Mouse (Mus musculus) CD8-positive naive resting alpha-beta T cell, adult 2 months (primary cell): ENCODE measurements around the gene Fgd3.

Experiments
- DNase-seq, 2 experiments: peaks; one replicate each; pipeline ENCODE4 v3.0.0; 2022; ENCODE audit warnings: low read depth in 2 of 2, low spot score in 2 of 2

The Fgd3 gene

DNA sequence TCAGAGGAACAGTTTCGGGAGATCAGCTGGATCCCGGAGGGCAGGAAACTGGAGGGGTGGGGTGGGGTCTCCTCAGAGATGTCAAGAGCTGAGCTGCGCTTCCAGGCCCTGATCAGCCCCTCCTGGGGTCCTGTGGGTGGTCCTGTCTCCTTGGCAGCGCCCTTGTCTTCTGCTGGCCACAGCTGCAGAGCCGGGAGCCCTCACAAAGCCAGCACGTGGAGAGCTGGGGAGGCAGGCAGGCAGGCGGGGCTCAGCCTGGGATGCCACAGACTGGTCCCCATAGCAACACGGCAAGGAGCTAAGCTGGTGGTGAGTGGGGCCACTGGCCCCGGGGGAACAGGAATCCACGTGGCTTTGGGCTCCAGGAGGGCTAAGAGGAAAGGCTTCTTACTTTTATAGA lies at the start of gene Fgd3:
Gene Fgd3, minus strand, starts transcription at position 272 of the 400 bp plus-strand sequence.
- no peak for DNase-seq

DNA sequence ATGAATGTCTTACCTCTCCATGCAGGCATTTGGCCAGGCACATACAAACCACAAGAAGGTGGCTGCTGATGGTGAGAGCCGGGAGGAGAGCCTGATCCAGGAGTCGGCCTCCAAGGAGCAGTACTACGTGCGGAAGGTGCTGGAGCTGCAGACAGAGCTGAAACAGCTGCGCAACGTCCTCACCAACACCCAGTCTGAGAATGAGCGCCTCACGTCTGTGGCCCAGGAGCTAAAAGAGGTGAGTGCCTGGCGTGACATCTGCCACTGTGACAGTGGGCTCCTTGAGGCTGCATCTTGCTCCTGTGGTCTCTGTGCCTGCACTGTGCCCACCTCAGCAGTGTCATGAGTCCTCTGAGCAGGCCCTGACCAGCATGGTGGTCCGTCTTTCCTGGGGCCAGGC lies 49.3 kb upstream of the Fgd3 start:
- DNase-seq = no peak

DNA sequence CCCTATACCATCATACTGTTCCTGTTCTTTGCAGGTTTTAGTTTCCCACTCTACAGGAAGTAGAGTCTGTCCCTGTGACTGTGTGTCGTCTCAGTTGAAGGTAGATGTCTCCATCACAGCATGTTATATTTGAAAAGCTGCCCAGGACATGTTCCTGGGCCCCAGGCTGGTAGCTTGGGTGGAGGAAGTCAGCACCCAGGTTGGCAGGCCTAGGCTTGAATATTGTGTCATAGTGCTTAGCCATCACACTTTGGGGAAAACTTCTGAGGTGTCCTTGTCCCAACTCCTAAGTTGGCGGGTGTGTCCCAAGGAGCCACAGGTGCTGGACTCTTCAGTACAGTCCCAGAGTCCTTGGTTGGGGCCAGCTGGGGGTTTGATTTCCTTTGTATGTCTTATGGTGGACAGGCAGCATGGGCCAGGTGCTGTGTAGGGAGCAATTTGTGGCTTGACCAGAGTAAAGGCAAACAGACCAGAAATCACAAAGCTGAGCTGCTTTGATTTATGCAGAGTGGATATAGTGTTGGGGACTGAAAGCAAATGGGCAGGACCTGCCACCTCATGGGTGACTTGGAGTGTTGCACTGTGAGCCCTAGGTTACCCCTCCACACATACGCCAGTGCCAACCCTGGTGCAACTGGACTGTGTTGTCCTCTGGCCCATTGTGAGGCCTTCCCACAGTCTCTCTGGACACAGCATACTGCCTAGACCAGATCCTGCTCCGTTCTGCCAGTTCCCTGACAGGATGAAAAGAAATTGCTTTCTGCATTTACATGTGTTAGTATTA lies 47.7 kb upstream of the Fgd3 start:
- no peak for DNase-seq

- no peak for DNase-seq
Observed at GRCm38 (mm10) chr13:49364716-49365115, 44.6 kb upstream of the Fgd3 start.

- no peak for DNase-seq
Observed at GRCm38 (mm10) chr13:49362804-49363203, 42.7 kb upstream of the Fgd3 start.

GRCm38 (mm10) chr13:49362364-49362763 lies 42.3 kb upstream of the Fgd3 start:
- DNase-seq = no peak

DNA sequence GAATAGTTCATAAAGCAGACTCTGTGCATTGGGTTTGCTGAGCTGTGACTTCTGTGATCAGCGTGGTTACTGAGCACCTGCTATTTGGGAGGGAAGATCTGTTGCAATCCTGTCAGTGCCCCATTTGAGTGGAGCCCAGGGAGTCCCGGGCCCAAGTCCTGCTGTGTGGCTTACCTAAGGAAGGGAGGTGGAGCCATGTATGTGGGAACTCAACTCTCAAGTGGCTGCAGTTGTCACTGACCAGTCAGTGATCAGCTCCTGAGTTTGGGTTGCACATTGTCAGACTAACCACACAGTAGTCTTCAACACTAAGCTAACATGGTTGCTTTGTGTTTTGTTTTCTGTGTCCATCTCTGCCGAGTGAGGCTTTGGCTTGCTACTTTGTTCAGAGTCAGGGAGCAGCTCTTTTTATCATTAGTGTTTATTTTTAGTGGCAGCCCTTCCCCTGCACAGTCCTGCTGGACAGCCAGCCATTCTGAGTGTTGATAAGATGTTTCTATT lies 40.8 kb upstream of the Fgd3 start:
- no peak for DNase-seq

DNA sequence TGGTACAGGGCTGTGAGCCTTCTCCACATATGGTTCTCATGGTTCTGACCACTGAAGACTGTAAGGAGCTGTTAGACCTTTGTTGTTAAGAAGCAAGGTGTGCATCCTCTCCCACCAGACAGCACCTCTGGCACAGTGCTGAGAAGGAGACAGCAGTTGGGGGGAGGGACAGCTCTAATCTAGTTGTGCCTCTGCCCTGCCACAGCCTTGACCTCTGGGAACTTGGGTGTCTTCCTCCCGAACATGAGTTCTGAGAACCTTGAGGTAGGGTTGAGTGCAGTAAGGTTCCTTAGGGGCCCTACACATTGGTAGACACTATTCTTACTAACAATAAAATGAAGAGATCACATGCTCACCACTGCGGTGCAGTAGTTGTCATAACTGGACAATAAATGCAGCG lies 38.1 kb upstream of the Fgd3 start:
- no peak for DNase-seq

GRCm38 (mm10) chr13:49357367-49358026 lies 37.4 kb upstream of the Fgd3 start:
- no peak for DNase-seq

DNA sequence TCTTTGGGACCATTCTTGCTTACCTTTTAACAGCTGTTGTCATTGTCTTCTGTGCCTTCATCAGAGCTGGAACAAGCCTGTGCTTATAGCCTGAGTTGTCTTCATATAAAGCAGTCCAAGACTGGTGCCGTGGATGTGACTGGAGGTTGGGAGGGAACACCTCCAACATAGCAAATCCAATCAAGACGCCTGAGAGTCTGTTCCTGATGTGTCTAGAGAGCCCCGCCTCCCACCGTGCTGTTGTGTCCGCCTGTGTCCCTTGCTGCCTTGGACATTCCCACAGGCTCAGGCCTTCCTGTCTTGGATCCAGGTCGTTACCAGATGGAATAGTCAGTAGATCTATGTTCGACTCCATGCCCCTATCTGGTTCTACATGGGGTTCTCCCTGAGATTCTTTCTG lies 36.0 kb upstream of the Fgd3 start:
- DNase-seq = no peak

DNA sequence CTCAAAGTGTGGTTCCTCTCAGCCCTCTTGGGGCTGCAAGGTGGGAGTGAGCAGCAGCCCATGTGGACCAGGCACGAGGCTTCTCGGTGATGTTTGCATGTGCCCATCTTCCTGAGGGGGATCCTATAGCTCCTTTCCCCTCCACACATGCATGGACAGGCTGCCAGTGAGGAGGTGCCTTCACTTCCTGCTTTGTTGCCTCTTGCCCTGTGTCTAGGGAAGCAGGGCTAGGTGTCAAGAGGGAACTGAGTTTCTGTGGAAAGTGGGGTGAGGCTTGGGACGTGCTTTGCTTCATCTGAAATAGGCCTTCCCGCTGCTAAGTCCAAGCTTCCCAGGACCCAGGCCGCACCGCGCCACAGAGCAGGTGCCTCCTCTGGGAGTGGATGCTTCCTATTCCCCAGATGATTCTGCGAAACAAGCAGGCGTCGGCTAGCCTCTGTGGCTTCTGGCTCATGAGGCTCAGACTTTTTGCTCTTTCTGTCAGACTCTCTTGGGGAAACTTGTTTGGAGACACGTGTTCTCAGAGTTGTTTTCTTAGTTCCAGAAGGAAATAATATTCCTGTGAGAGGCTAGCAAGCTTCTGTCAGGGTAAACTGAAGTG lies 35.5 kb upstream of the Fgd3 start:
- DNase-seq = no peak

DNA sequence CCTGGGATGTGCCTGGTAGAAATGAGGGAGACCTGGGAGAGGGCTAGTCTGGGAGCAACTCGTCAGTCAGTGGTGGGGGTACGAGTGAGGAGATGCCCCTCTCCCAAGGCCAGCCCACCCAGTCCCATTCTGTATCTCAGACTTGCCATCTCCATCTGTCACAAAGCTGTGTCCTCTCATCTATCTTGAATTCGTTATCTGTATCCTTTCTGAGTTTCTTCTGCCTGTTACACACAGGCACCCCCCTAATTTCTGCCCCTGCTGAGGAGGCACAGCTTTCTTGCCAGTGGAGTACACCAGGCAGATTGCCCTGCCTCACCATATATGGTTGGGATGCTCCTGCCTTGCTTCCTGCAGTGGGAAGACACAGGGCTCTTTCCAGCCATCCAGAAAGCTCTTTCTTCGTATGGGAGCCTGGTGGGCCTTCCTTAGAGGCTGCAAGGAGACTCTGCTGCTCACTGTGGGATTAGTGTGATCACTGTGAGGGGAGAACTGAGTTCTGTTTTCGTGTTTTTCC lies 33.9 kb upstream of the Fgd3 start:
- no peak for DNase-seq

DNA sequence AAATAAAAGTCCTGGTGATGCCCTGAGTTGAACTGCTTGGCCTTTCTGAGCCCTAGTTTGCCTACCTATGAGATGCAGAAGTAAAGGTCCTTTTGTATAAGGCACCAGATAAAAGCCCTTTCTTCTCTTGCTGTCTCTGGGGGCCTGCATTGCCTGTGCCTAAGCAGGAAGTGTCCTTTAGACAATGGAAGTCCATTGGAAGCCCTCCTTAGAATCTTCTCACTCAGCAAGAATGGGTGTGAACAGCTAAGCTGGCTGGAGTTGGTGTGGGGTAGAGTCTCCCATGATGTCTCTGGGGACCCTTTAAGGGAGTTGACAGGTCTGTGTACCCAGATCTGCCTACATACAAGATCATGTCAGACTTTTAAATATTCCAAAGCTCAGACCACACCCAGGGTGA lies 33.3 kb upstream of the Fgd3 start:
- DNase-seq = no peak

- DNase-seq = no peak
Observed at GRCm38 (mm10) chr13:49352581-49353159, 32.6 kb upstream of the Fgd3 start.

DNA sequence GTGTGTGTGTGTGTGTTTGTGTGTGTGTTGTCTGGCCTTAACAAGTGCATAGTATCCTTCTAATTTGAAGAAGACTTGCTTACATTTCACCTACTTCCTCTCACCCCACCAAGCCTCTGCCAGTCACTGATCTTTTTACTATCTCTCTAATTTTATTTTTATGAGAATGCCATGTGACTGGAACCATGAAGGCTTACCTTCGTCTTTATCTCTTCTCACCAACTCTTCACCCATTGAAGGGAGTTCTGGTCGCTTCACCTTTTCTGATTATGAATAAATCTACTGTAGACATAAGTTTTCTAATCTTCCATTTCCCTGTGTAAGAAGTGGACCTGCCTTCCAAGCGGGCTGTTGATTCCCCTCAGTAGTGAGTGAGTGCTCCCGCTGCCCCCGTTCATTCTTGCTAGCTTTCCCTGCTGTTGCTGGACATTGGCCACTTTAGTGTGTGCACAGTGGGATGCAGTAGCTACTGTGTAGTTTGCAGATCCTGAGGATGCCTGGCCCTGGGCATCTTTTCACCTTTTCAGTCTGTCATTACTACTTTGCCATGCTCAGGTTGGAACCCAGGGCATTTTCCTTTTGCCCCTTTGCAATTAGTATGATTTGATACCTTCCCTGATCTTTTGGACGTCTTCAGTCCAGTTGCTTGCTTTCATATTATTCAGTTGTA lies 29.9 kb upstream of the Fgd3 start:
- DNase-seq = no peak

DNA sequence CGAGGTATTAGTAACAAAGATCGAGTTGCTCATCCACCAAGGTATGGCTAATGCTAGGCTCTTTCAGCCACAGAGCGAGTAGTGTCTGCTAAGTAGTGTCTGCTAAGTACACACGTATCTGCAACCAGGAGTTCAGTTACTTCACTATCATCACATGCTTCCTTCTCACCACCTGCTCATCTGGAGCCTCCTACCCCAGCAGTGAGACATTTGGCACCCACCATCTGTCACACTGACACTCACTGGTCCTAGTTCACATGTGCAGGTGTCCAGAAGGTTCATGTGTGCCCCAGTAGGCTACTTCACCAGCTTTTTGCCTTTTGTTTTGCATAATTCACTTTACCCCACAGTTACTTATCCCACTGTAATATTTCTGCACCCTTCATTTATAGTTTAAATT lies 29.2 kb upstream of the Fgd3 start:
- DNase-seq = no peak

- DNase-seq = no peak
Observed at GRCm38 (mm10) chr13:49348522-49348921, 28.4 kb upstream of the Fgd3 start.

DNA sequence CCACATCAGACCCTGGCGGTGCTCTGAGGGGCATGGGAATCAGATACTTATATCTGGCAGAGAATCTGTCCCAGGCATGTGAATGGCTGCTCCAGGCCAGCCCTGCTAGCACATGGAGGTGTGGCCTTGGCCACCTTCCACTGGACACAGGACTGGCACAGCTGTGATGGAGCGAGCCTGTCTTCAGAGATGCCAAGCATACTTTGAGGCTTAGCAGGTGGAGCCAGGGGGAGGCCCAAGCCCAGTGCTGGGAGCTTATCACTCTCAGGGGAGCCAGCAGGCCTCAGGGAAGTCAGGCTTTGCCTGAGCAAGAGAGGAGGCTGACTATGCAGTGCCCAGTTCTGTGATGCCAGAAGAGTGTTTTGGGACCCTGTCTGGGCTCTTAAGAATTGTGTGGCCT lies 25.4 kb upstream of the Fgd3 start:
- DNase-seq = no peak

GRCm38 (mm10) chr13:49344567-49344966 lies 24.5 kb upstream of the Fgd3 start:
- no peak for DNase-seq

GRCm38 (mm10) chr13:49342723-49343100 lies 22.6 kb upstream of the Fgd3 start:
- no peak for DNase-seq
